Mouse (Mus musculus) hindbrain, postnatal 0 days (tissue): ENCODE data around the gene Nbea. TPM values are rescaled to one million over a fixed set of nuclear protein-coding genes. Genes with fewer than 3 reads are reported as not detected.
"Not testable (repeated sequence)": the region's sequence is repeated elsewhere in the genome, so short reads cannot be mapped to it uniquely, and the experiment has no call there.

ENCODE experiments used
- ATAC-seq: fragments of 200-750 bp; cut with Nextera tagmentation; 2 replicates; pipeline ENCODE4 v1.8.0; 2017; ENCODE audit warnings: mild to moderate bottlenecking, moderate TSS enrichment, moderate library complexity
- DNase-seq: peaks from one replicate; pipeline ENCODE4 v3.0.0-alpha.2; 2015; ENCODE audit warnings: low spot score
- H3K27ac ChIP-seq: fragments of 300-500 bp; sonication (generic); 2 replicates; pipeline ENCODE4 v1.5.1; 2014; ENCODE audit warnings: mild to moderate bottlenecking
- H3K27me3 ChIP-seq: fragments of 300-500 bp; sonication (generic); 2 replicates; pipeline ENCODE4 v1.6.1; 2014; ENCODE audit warnings: low read length, mixed read lengths; ENCODE audit not compliant: insufficient read depth
- H3K36me3 ChIP-seq: fragments of 300-500 bp; sonication (generic); 2 replicates; pipeline ENCODE4 v1.6.1; 2014; ENCODE audit warnings: low read length, mixed read lengths; ENCODE audit not compliant: insufficient read depth
- H3K4me1 ChIP-seq: fragments of 300-500 bp; sonication (generic); 2 replicates; pipeline ENCODE4 v1.6.1; 2014; ENCODE audit warnings: antibody characterized with exemption, low read length, mixed read lengths; ENCODE audit not compliant: insufficient read depth
- H3K4me2 ChIP-seq: fragments of 300-500 bp; sonication (generic); 2 replicates; pipeline ENCODE4 v1.6.1; 2014; ENCODE audit warnings: low read depth, mild to moderate bottlenecking, low read length, moderate library complexity, mixed read lengths
- H3K4me3 ChIP-seq: fragments of 300-500 bp; sonication (generic); 2 replicates; pipeline ENCODE4 v1.5.1; 2014; ENCODE audit warnings: low read length
- H3K9ac ChIP-seq: fragments of 300-500 bp; sonication (generic); replicated peaks from 2 replicates; pipeline ENCODE4 v1.6.1; 2014; ENCODE audit warnings: mild to moderate bottlenecking, low read length, moderate library complexity, mixed read lengths
- H3K9me3 ChIP-seq: fragments of 300-500 bp; sonication (generic); 2 replicates; pipeline ENCODE4 v1.6.1; 2016; ENCODE audit warnings: low read length, mixed read lengths
- CTCF ChIP-seq: IDR thresholded peaks from 2 replicates; pipeline ENCODE4 v1.5.1; 2016; ENCODE audit warnings: antibody characterized with exemption, control low read depth, low read depth
- WGBS: fragments of 180-500 bp; shearing (Covaris S2); extraction: QIAGEN DNeasy Blood & Tissue Kit; methylation state at CpG from one replicate; pipeline ENCODE4 v1.1.7; 2014; 5-methylcytosine and 5-hydroxymethylcytosine counted together
- polyA plus RNA-seq: library from polyadenylated mRNA; unstranded; fragments of >200 nt; fragmentation: Nextera tagmentation; extraction: Ambion mirVana; gene quantifications from 2 replicates; pipeline ENCODE4 v1.2.1, GENCODE M21; 2015
- total RNA-seq: library from RNA; depleted of rRNA; stranded (reverse); fragments of >200 nt; gene quantifications from 2 replicates; pipeline ENCODE4 v1.2.3, GENCODE M21; 2014

Nbea gene
- total and polyA plus RNA-seq, 2 experiments from 2014 or later: 53.4 to 190 TPM

DNA sequence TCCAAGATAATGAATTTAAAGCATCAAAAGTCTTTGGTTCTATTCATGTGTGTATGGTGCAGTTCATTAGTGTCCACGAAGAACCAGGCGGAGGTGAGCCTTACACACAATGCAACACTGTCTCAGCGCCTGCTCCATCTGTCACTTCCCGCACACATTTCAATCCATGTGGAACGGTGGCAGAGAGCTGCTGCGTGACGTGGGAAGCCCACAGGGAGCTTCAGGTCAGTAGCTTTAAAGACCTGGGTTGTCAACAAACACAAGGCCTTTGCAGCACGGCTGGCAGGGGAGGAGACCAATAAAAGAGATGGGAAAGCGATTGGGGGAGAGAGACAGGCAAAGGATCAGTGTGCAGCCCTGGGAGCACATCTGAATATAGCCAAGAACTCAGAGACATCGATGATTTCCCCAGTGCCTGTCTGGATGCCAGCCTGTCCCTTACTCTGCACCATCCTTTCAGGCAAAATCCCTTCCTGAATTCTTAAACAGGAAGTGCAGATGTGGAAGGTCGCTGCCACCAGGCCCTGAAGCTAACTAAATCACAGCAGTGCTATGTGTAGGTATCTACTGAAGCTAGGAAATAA, 539.4 kb downstream of the Nbea start:
- 34% methylated on average over 11 of the region's 11 CpGs for WGBS
- Histone ChIP-seq H3K36me3 (peaks cover 38% of the 10 kb centered on the region), H3K9me3 (no peaks in the 10 kb centered on the region), H3K4me3 (no peak overlapping the region), H3K4me1 (no peaks in the 10 kb centered on the region), H3K27me3 (no peaks in the 10 kb centered on the region), H3K4me2 (no peak overlapping the region), H3K9ac (no peak overlapping the region; the same call in 1 of the 2 replicates), H3K27ac (peak overlapping the region; percentile 11)
- ATAC-seq: peak; percentile 50; the same call in 1 of the 2 replicates
- TF ChIP-seq CTCF: no peak
- DNase-seq: peak; percentile 66

DNA sequence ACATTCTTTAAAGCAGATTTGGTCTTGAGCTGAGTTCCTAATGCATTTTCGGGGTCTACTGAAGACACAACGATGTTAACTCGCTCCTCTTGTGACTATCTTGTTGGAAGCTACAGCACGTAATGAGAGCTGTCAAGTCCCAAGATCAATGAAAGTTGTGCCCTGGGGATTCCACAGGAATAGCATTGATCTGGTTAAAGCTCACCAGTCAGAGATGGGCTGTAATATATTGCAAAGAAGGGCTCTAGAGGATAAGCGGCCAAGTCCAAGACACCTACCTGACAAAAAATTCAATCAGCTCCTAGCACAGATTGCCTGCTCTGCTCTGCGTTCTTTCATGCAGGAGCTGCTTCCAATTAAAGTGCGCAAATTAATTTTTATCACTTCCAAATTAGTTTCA, 545.8 kb downstream of the Nbea start:
- Histone ChIP-seq H3K36me3 (peaks cover 13% of the 10 kb centered on the region; the same call in 1 of the 2 replicates), H3K9me3 (no peaks in the 10 kb centered on the region), H3K27me3 (no peaks in the 10 kb centered on the region), H3K4me2 (no peak overlapping the region), H3K27ac (peak overlapping the region; percentile 27; the same call in 1 of the 2 replicates), H3K4me1 (no peaks in the 10 kb centered on the region), H3K4me3 (no peak overlapping the region), H3K9ac (no peak overlapping the region)
- ATAC-seq (0 out of 2 replicates have a peak, but pooled peaks have one; percentile 33), DNase-seq (peak; percentile 42)
- TF ChIP-seq CTCF: no peak
- 63% methylated on average over 7 of the region's 7 CpGs for WGBS

DNA sequence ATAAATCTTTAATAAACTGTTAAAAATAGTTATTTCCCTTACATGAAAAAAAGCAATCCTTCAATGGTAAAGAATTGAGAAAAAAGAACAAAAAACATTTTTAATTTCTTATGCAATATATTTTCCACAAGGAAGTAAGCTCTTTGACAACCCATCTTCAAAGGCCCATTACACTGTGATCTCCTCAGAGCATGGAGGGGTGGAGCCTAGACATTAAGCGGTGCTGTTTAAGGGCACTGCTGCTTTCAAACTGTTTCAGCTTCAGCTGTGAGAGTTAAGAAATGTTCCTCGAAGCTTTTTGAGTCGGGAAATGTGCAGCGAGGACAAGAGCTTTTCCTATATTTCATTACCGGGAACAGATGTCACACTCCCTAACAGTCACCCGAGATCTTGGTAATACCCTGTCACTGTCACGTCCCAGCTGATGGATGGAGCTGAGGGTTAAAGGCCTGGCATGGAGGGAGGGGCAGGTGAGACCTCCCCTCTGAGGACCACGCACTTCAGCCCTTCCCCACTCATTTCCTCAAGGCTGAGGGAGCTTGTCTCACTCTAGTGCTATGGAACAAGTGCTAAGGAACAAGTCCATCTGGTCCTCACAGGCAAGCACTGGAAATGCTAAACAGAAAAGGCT, 547.8 kb downstream of the Nbea start:
- WGBS: 52% methylated on average over 8 of the region's 8 CpGs
- DNase-seq (peak; percentile 18), ATAC-seq (peak; percentile 46; the same call in 1 of the 2 replicates)
- 0 out of 2 replicates have a peak overlapping the region, but pooled peaks have one; percentile 1 for H3K9ac ChIP-seq
- H3K4me1 ChIP-seq: no peaks in the 10 kb centered on the region
- peaks cover 9% of the 10 kb centered on the region; the same call in 1 of the 2 replicates for H3K36me3 ChIP-seq
- no peaks in the 10 kb centered on the region for H3K9me3 ChIP-seq
- H3K27ac ChIP-seq: no peak overlapping the region
- TF ChIP-seq CTCF: no peak
- H3K27me3 ChIP-seq: no peaks in the 10 kb centered on the region
- no peak overlapping the region for H3K4me3 ChIP-seq
- no peak overlapping the region for H3K4me2 ChIP-seq

DNA sequence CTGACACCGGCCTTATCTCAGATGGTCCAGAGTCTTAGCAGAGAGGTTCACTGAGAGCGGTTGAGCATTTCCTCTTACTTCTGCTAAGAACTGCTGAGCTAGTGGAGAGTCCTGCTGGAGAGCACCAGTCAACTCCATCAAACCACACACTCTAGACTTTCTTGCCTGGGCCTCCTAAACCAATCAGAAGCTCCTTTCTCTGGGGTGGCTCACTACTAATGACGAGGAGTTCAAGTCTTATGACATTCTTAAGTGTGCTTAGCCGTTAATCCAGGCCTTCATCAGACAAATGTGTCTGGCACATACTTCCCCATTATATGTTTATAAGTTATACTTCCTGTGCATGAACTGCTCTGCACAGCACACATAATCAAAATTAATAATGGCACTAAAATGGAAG, 556.4 kb downstream of the Nbea start:
- TF ChIP-seq CTCF: no peak
- Histone ChIP-seq H3K9me3 (no peaks in the 10 kb centered on the region), H3K36me3 (peaks cover 49% of the 10 kb centered on the region), H3K27ac (no peak overlapping the region), H3K27me3 (no peaks in the 10 kb centered on the region), H3K9ac (no peak overlapping the region), H3K4me1 (no peaks in the 10 kb centered on the region), H3K4me2 (no peak overlapping the region), H3K4me3 (no peak overlapping the region)
- DNase-seq: no peak
- WGBS: 91% methylated on average over 4 of the region's 4 CpGs
- ATAC-seq: no peak

DNA sequence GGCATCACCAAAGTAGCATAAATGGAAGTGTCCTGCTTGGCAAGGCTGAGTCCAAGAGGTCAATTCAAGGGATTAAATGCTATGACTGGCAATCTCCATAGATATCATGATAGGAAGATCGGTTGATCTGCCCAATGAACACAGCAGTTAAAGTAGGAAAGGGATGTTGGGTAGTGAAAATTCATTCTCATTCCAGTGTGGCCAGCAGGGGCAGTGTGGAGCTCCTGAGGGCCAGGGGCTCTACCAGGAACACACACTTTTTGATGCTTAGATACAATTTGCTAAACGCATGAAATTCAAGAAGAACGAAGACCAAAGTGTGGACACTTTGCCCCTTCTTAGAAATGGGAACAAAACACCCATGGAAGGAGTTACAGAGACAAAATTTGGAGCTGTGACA, 561.5 kb downstream of the Nbea start:
- H3K4me1 ChIP-seq, H3K27ac ChIP-seq, H3K4me3 ChIP-seq, ATAC-seq, H3K9me3 ChIP-seq, H3K9ac ChIP-seq, DNase-seq, H3K27me3 ChIP-seq, H3K4me2 ChIP-seq: not testable (repeated sequence)
- peaks cover 10% of the 10 kb centered on the region; the same call in 1 of the 2 replicates for H3K36me3 ChIP-seq
- WGBS: 94% methylated on average over 3 of the region's 3 CpGs
- TF ChIP-seq CTCF: peak; percentile 42

DNA sequence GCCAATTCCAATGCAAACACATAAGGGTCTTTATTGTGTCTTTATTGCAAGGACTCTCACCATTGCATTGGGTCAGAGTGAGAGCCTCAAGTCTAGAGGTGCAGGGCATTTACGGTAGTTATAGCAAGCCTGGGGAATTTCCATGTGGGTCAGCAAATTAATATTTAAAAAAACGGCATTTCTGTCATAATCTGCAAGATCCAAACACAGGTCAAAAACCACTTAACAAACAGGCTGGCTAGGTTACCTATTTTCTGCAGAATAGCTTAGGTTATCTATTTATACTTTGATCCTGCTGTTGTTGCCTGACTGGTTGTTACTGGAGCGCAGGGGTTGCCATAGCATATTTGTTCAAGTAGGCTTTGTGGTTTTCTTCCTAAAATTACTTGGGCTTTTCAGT, 565.1 kb downstream of the Nbea start:
- H3K4me2 ChIP-seq: no peak overlapping the region
- H3K4me3 ChIP-seq: no peak overlapping the region
- no peak for TF ChIP-seq CTCF
- H3K9ac ChIP-seq: no peak overlapping the region
- ATAC-seq (no peak), DNase-seq (no peak)
- H3K9me3 ChIP-seq: no peaks in the 10 kb centered on the region
- no peaks in the 10 kb centered on the region for H3K36me3 ChIP-seq
- H3K4me1 ChIP-seq: no peaks in the 10 kb centered on the region
- no peak overlapping the region for H3K27ac ChIP-seq
- H3K27me3 ChIP-seq: no peaks in the 10 kb centered on the region
- 92% methylated on average over 3 of the region's 3 CpGs for WGBS
